Mouse (Mus musculus) liver, embryonic 14.5 days (tissue): ENCODE measurements around the gene Galnt2.

Source experiments
- CTCF ChIP-seq: IDR thresholded peaks from 2 replicates; pipeline ENCODE4 v1.5.1; 2016; ENCODE audit warnings: antibody characterized with exemption, low read depth, control low read depth
- EP300 ChIP-seq: IDR thresholded peaks from 2 replicates; pipeline ENCODE4 v1.6.1; 2016; ENCODE audit warnings: antibody characterized with exemption, low read depth

DNA sequence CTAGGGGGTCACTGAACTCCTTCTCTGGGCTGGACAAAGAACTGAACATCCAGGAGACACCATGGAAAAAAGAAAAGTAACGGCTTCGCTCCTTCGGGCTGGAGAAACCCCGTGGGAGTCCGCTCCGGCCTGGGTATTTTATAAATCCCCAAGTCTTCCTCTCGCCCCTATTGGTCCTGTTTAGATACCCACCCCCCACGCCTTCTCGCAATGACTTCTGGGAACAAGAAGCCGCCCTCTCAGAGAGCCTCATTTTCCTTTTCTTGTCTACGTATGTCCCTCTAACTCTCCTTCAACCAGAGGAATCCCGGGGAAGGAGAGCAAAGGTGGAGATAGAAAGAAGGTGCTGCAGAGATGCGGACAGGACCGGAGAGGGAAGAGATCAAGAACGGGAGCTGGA, 132.1 kb downstream of the Galnt2 start:
- TF ChIP-seq CTCF (no peak), EP300 (no peak)
